Mouse (Mus musculus): ENCODE measurements around the gene Shox2. TPM values are rescaled to one million over a fixed set of nuclear protein-coding genes. Genes with fewer than 3 reads are reported as not detected.

Gene Shox2
- total and polyA plus RNA-seq, 3 experiments: 1.1 to 1.7 (median 1.3) TPM

- TF ChIP-seq ZMIZ1 (IDR thresholded peaks at IDR 0.05; ENCODE audit: low read depth, low read length) (no peak), POLR2AphosphoS2 (IDR thresholded peaks at IDR 0.05; ENCODE audit: low read depth, low read length) (no peak), GABPA (IDR thresholded peaks at IDR 0.05; ENCODE audit: insufficient replicate concordance, low read depth, low read length) (no peak), JUN (IDR thresholded peaks at IDR 0.05; ENCODE audit: insufficient read depth, low read depth, low read length) (no peak), JUND (conservative IDR thresholded peaks at IDR 0.05; ENCODE audit: low read depth, low read length) (no peak), MAFK (IDR thresholded peaks at IDR 0.05; ENCODE audit: insufficient replicate concordance, low read length) (no peak), UBTF (IDR thresholded peaks at IDR 0.05; ENCODE audit: low read depth, low read length) (no peak), USF2 (conservative IDR thresholded peaks at IDR 0.05; ENCODE audit: low read depth, low read length) (no peak), SIN3A (IDR thresholded peaks at IDR 0.05; ENCODE audit: low read length) (no peak), ZKSCAN1 (IDR thresholded peaks at IDR 0.05; ENCODE audit: borderline replicate concordance, low read depth, low read length) (no peak), NELFE (IDR thresholded peaks at IDR 0.05; ENCODE audit: low read depth, low read length) (no peak), MYC (IDR thresholded peaks at IDR 0.05; ENCODE audit: low read depth, low read length) (no peak), TCF12 (IDR thresholded peaks at IDR 0.05; ENCODE audit: low read depth, low read length) (no peak)
- no peak overlapping the region for H3K9ac ChIP-seq (ENCODE audit: insufficient read depth, low read depth)
- dilution Hi-C loops (cut with MboI; ENCODE audit: extremely low pct_ligation_motif_present, extremely low pct_unique_long_range_greater_than_20kb, low sequenced_read_pairs): no loop called here
- peaks cover 2% of the 10 kb centered on the region for H3K27me3 ChIP-seq (replicated peaks)
- peaks cover 0 to 6% of the 10 kb centered on the region in 2 experiments; a peak in 2 of 4 replicates for H3K4me1 ChIP-seq (ENCODE audit: control insufficient read depth in 1 of 2, insufficient read depth in 2 of 2)
- H3K4me2 ChIP-seq (ENCODE audit: insufficient read depth, low read depth, poor library complexity, severe bottlenecking): no peak overlapping the region
- in situ Hi-C loops (cut with MboI; ENCODE audit: low pct_ligation_motif_present, low pct_unique_long_range_greater_than_20kb, low sequenced_read_pairs): loop anchor here (25.0 kb wide), 1 partner anchor 360 kb away; no protein-coding TSS in a partner anchor
- no peak for DNase-seq (ENCODE audit: extremely low read depth)
- peaks cover 16% of the 10 kb centered on the region for H3K9me3 ChIP-seq (replicated peaks; ENCODE audit: low read length)
- no peaks in the 10 kb centered on the region for H3K79me2 ChIP-seq (replicated peaks; ENCODE audit: control insufficient read depth, extremely low read depth, insufficient read depth, poor library complexity, severe bottlenecking)
- H3K4me3 ChIP-seq (replicated peaks in 1 of 3; ENCODE audit: low read depth in 2 of 3, low read length in 2 of 3, poor library complexity in 1 of 3): no peak overlapping the region
- H3K27ac ChIP-seq (ENCODE audit: insufficient read depth, low read depth): no peak overlapping the region
- H3K36me3 ChIP-seq (replicated peaks in 1 of 2; ENCODE audit: control insufficient read depth in 1 of 2, insufficient read depth in 1 of 2, low read length in 1 of 2): peaks cover 8% of the 10 kb centered on the region in 2 experiments
These were observed 4.5 kb downstream of the Shox2 start for GRCm38 (mm10) chr3:66976889-66977615.

DNA sequence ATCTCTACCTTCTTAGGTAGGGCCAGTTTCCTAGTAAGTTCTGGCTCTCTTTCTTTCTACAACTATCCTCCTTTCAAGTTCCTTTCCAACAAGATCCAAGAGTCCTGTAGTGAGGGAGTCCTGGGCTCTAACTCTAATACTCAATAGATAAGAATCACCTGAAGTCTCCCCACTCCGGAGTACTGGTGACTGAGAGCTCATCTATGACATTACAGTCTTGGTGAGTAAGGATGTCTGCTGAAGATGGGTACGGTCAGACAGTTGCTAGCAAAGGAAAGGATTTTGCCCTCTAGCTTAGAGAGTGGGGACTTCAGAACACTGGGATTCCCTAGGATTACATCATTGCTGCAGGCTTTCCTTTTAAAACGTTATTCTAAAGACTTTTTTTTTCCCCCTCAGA is 7.1 kb downstream of the Shox2 start:
- H3K4me1 ChIP-seq (ENCODE audit: control insufficient read depth in 1 of 2, insufficient read depth in 2 of 2): peaks cover 0 to 6% of the 10 kb centered on the region in 2 experiments; a peak in 1 of 4 replicates
- in situ Hi-C loops (cut with MboI; ENCODE audit: low pct_ligation_motif_present, low pct_unique_long_range_greater_than_20kb, low sequenced_read_pairs): no loop called here
- H3K36me3 ChIP-seq (replicated peaks in 1 of 2; ENCODE audit: control insufficient read depth in 1 of 2, insufficient read depth in 1 of 2, low read length in 1 of 2): peaks cover 8% of the 10 kb centered on the region in 2 experiments
- TF ChIP-seq EP300 (IDR thresholded peaks at IDR 0.05; ENCODE audit: low read length) (no peak), NELFE (IDR thresholded peaks at IDR 0.05; ENCODE audit: low read depth, low read length) (no peak), TBP (conservative IDR thresholded peaks at IDR 0.05; ENCODE audit: low read depth, low read length) (no peak), GABPA (IDR thresholded peaks at IDR 0.05; ENCODE audit: insufficient replicate concordance, low read depth, low read length) (no peak), MAFK (IDR thresholded peaks at IDR 0.05; ENCODE audit: insufficient replicate concordance, low read length) (no peak), MAZ (IDR thresholded peaks at IDR 0.05; ENCODE audit: low read depth, low read length) (no peak), IRF4 (IDR thresholded peaks at IDR 0.05; ENCODE audit: low read depth, low read length) (no peak), PAX5 (IDR thresholded peaks at IDR 0.05; ENCODE audit: low read length) (no peak), E2F4 (IDR thresholded peaks at IDR 0.05; ENCODE audit: insufficient replicate concordance, low read depth, low read length) (no peak), TCF12 (IDR thresholded peaks at IDR 0.05; ENCODE audit: low read depth, low read length) (no peak), SIN3A (IDR thresholded peaks at IDR 0.05; ENCODE audit: low read length) (no peak), POLR2A (IDR thresholded peaks at IDR 0.05; ENCODE audit: low read depth, low read length) (no peak), ZNF384 (IDR thresholded peaks at IDR 0.05; ENCODE audit: low read depth, low read length) (no peak), ETS1 (conservative IDR thresholded peaks at IDR 0.05; ENCODE audit: low read depth, low read length) (no peak), ZKSCAN1 (IDR thresholded peaks at IDR 0.05; ENCODE audit: borderline replicate concordance, low read depth, low read length) (no peak), POLR2AphosphoS2 (IDR thresholded peaks at IDR 0.05; ENCODE audit: low read depth, low read length) (no peak)
- dilution Hi-C loops (cut with MboI; ENCODE audit: extremely low pct_ligation_motif_present, extremely low pct_unique_long_range_greater_than_20kb, low sequenced_read_pairs): no loop called here
- no peaks in the 10 kb centered on the region for H3K27me3 ChIP-seq (replicated peaks)
- no peak overlapping the region for H3K4me3 ChIP-seq (replicated peaks in 1 of 3; ENCODE audit: low read depth in 2 of 3, low read length in 2 of 3, poor library complexity in 1 of 3)
- no peak overlapping the region for H3K4me2 ChIP-seq (ENCODE audit: insufficient read depth, low read depth, poor library complexity, severe bottlenecking)
- no peaks in the 10 kb centered on the region for H3K79me2 ChIP-seq (replicated peaks; ENCODE audit: control insufficient read depth, extremely low read depth, insufficient read depth, poor library complexity, severe bottlenecking)
- H3K27ac ChIP-seq (ENCODE audit: insufficient read depth, low read depth): no peak overlapping the region
- peaks cover 12% of the 10 kb centered on the region for H3K9me3 ChIP-seq (replicated peaks; ENCODE audit: low read length)
- DNase-seq (ENCODE audit: extremely low read depth): no peak
- H3K9ac ChIP-seq (ENCODE audit: insufficient read depth, low read depth): no peak overlapping the region
